ENCODE assay signal across 26 mouse cellular contexts in the genomic region with DNA sequence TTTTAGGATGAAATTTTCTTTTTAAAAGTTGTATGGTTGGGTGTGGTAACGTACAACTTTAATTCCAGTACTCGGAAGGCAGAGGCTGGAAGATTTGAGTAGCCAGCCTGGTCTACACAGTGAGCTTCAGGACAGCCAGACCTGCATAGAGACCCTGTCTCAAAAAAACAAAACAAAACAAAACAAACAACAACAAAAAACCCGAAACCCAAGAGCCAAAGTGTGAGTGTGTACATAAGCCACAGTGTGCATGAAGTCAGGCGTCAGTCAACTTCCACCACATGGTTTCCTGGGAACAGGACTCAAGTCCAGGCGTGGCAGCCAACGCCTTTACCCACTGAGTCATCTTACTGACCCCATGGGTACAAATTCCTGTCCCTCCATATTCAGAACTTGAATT.
"Had no signal": no experiment of that assay in that cellular context is flagged by ENCODE, and none has a peak within 500 bp of the region (broad histone marks: within the 10 kb centered on the region; RNA-seq: fewer than 3 reads in every experiment).

No protein-coding gene starts in this region.

- H3K9ac ChIP-seq: embryonic facial prominence, embryonic 12.5 days; embryonic facial prominence, embryonic 13.5 days; embryonic facial prominence, embryonic 15.5 days; forebrain, embryonic 12.5 days; forebrain, embryonic 13.5 days; forebrain, embryonic 15.5 days; forebrain, postnatal 0 days had no signal

- H3K4me2 ChIP-seq: embryonic facial prominence, embryonic 12.5 days; embryonic facial prominence, embryonic 13.5 days; embryonic facial prominence, embryonic 15.5 days; forebrain, embryonic 12.5 days; forebrain, embryonic 13.5 days; forebrain, embryonic 15.5 days had no signal

- DNase-seq: cerebellum, adult 9-10 months; cerebellum, adult 9-11 months; cerebellum, postnatal 10 days; cerebellum, postnatal 14 days; cerebellum, postnatal 25 days; cerebellum, postnatal 36 days; embryo, embryonic 11 days; forebrain, postnatal 0 days; gastrocnemius, adult 2 months; gastrocnemius, postnatal 10 days; gastrocnemius, postnatal 14 days; gastrocnemius, postnatal 25 days; gastrocnemius, postnatal 36 days; heart, adult 18-20 months; heart, adult 2 months had no signal

- H3K4me1 ChIP-seq: embryonic facial prominence, embryonic 10.5 days; embryonic facial prominence, embryonic 12.5 days; embryonic facial prominence, embryonic 13.5 days; embryonic facial prominence, embryonic 15.5 days; forebrain, embryonic 10.5 days; forebrain, embryonic 12.5 days; forebrain, embryonic 13.5 days; forebrain, embryonic 15.5 days had no signal

- H3K9me3 ChIP-seq: embryonic facial prominence, embryonic 10.5 days; embryonic facial prominence, embryonic 13.5 days; embryonic facial prominence, embryonic 15.5 days; forebrain, embryonic 10.5 days; forebrain, embryonic 12.5 days; forebrain, embryonic 13.5 days; forebrain, embryonic 15.5 days had no signal

- H3K4me3 ChIP-seq: embryonic facial prominence, embryonic 10.5 days; embryonic facial prominence, embryonic 12.5 days; embryonic facial prominence, embryonic 13.5 days; embryonic facial prominence, embryonic 15.5 days; erythroblast, embryonic 14.5 days; forebrain, embryonic 10.5 days; forebrain, embryonic 12.5 days; forebrain, embryonic 13.5 days; forebrain, embryonic 15.5 days; gastrocnemius, adult 2 months; heart, adult 2 months had no signal

- H3K27me3 ChIP-seq: embryonic facial prominence, embryonic 12.5 days; embryonic facial prominence, embryonic 13.5 days; embryonic facial prominence, embryonic 15.5 days; forebrain, embryonic 12.5 days; forebrain, embryonic 13.5 days; forebrain, embryonic 15.5 days had no signal

- H3K27ac ChIP-seq: embryonic facial prominence, embryonic 10.5 days; embryonic facial prominence, embryonic 12.5 days; embryonic facial prominence, embryonic 13.5 days; embryonic facial prominence, embryonic 15.5 days; forebrain, embryonic 10.5 days; forebrain, embryonic 12.5 days; forebrain, embryonic 13.5 days; forebrain, embryonic 15.5 days; gastrocnemius, adult 2 months; heart, adult 2 months had no signal

- ATAC-seq: forebrain, embryonic 13.5 days; forebrain, embryonic 14.5 days; forebrain, embryonic 15.5 days; forebrain, embryonic 16.5 days; forebrain, postnatal 0 days had no signal
